Mouse (Mus musculus) kidney, embryonic 16.5 days (tissue): ENCODE measurements around the gene Arf3. TPM values are rescaled to one million over a fixed set of nuclear protein-coding genes. Genes with fewer than 3 reads are reported as not detected.

ENCODE experiments used
- ATAC-seq: fragments of 200-750 bp; cut with Nextera tagmentation; 2 replicates; pipeline ENCODE4 v1.8.0; 2017; ENCODE audit warnings: moderate TSS enrichment; ENCODE audit not compliant: low FRiP score, low TSS enrichment
- H3K27ac ChIP-seq: fragments of 300-500 bp; sonication (generic); 2 replicates; pipeline ENCODE4 v1.5.1; 2014; ENCODE audit warnings: low read length
- H3K27me3 ChIP-seq: fragments of 300-500 bp; sonication (generic); 2 replicates; pipeline ENCODE4 v1.6.1; 2014; ENCODE audit warnings: low read length, control low read depth, mixed read lengths; ENCODE audit not compliant: insufficient read depth
- H3K36me3 ChIP-seq: fragments of 300-500 bp; sonication (generic); 2 replicates; pipeline ENCODE4 v1.6.1; 2014; ENCODE audit warnings: low read length, control low read depth, mixed read lengths; ENCODE audit not compliant: insufficient read depth
- H3K4me1 ChIP-seq: fragments of 300-500 bp; sonication (generic); 2 replicates; pipeline ENCODE4 v1.6.1; 2014; ENCODE audit warnings: low read length, control low read depth, mixed read lengths; ENCODE audit not compliant: insufficient read depth
- H3K4me2 ChIP-seq: fragments of 300-500 bp; sonication (generic); replicated peaks from 2 replicates; pipeline ENCODE4 v1.6.1; 2014; ENCODE audit warnings: low read depth, low read length
- H3K4me3 ChIP-seq: fragments of 300-500 bp; sonication (generic); 2 replicates; pipeline ENCODE4 v1.5.1; 2014; ENCODE audit warnings: mild to moderate bottlenecking, low read length
- H3K9ac ChIP-seq: fragments of 300-500 bp; sonication (generic); replicated peaks from 2 replicates; pipeline ENCODE4 v1.6.1; 2014; ENCODE audit warnings: low read length
- H3K9me3 ChIP-seq: fragments of 300-500 bp; sonication (generic); 2 replicates; pipeline ENCODE4 v1.6.1; 2016; ENCODE audit warnings: low read length, control low read depth
- WGBS: fragments of 180-500 bp; shearing (Covaris S2); extraction: QIAGEN DNeasy Blood & Tissue Kit; methylation state at CpG from one replicate; pipeline ENCODE4 v1.1.7; 2014; 5-methylcytosine and 5-hydroxymethylcytosine counted together
- polyA plus RNA-seq: library from polyadenylated mRNA; unstranded; fragments of >200 nt; fragmentation: Nextera tagmentation; extraction: Ambion mirVana; gene quantifications from 2 replicates; pipeline ENCODE4 v1.2.1, GENCODE M21; 2015

Arf3 gene
- polyA plus RNA-seq, 1 experiment from 2014 or later, result 56.3 TPM

DNA sequence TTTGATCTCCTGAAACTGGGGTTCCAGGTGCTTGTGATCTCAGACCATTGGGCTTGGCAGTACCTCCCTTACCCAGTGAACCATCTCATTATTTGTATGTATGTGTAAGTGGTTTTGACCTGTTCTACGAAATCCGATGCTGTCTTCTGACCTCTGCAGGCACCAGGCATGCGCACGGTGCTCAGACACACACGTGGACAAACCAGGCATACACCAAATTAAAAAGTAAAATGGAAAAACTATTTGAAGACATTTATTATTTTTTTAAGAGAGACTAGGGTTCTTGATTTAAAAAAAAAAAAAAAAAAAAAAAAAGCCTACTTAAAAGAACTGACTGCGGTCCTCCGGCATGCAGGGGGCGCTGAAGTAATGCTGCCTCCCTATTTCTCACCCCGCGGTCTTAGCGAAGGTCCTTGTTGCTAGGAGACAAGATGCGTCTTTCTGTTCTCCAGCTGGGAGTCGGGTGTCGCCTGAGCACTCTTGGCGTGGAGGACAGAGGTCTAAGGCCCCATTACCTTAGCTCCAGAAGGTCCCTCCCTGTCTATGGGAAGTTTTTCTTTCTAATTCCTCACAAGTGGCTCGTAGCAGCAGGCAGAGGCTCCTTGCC lies 55.1 kb downstream of the Arf3 start, which contains the start of gene Ccdc65:
Ccdc65 (plus strand) TSS at position 442 of the 607 bp plus-strand sequence.
- WGBS, result 15% methylated on average over 16 of the region's 16 CpGs
- H3K36me3 ChIP-seq, result no peaks in the 10 kb centered on the region
- H3K4me3 ChIP-seq, result peak within 1 kb of the TSS; percentile 48
- no peaks in the 10 kb centered on the region for H3K9me3 ChIP-seq
- H3K27me3 ChIP-seq, result peaks cover 11% of the 10 kb centered on the region
- H3K27ac ChIP-seq, result no peak within 1 kb of the TSS
- H3K4me2 ChIP-seq, result peak within 1 kb of the TSS; percentile 68
- H3K9ac ChIP-seq, result peak within 1 kb of the TSS; percentile 61
- ATAC-seq, result peak; percentile 85
- H3K4me1 ChIP-seq, result peaks cover 5% of the 10 kb centered on the region; the same call in 1 of the 2 replicates

DNA sequence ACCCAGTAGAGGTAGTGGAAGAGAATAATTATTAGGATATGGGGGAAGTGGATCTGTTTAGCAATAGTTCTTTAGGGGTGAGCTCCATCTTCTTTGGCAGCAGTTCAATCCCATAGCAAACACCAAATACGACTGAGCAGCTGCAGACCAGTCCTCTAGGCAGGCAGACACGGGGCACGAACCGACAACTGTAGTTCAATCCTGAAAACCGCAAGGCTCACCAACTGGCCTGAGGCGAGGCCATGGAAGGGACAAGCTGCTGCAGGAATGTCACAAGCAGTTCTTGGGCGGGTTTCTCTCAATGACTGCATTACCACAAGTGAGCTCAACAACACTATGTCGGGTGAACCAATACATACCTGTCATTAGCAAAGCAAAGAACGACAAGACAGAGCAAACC lies 58.7 kb downstream of the Arf3 start:
- H3K4me3 ChIP-seq, result no peak overlapping the region
- peaks cover 36% of the 10 kb centered on the region for H3K27me3 ChIP-seq
- H3K4me2 ChIP-seq, result no peak overlapping the region
- no peaks in the 10 kb centered on the region for H3K9me3 ChIP-seq
- H3K36me3 ChIP-seq, result no peaks in the 10 kb centered on the region
- H3K9ac ChIP-seq, result no peak overlapping the region
- WGBS, result 62% methylated on average over 9 of the region's 9 CpGs
- H3K4me1 ChIP-seq, result peaks cover 10% of the 10 kb centered on the region; the same call in 1 of the 2 replicates
- no peak overlapping the region for H3K27ac ChIP-seq
- no peak for ATAC-seq

DNA sequence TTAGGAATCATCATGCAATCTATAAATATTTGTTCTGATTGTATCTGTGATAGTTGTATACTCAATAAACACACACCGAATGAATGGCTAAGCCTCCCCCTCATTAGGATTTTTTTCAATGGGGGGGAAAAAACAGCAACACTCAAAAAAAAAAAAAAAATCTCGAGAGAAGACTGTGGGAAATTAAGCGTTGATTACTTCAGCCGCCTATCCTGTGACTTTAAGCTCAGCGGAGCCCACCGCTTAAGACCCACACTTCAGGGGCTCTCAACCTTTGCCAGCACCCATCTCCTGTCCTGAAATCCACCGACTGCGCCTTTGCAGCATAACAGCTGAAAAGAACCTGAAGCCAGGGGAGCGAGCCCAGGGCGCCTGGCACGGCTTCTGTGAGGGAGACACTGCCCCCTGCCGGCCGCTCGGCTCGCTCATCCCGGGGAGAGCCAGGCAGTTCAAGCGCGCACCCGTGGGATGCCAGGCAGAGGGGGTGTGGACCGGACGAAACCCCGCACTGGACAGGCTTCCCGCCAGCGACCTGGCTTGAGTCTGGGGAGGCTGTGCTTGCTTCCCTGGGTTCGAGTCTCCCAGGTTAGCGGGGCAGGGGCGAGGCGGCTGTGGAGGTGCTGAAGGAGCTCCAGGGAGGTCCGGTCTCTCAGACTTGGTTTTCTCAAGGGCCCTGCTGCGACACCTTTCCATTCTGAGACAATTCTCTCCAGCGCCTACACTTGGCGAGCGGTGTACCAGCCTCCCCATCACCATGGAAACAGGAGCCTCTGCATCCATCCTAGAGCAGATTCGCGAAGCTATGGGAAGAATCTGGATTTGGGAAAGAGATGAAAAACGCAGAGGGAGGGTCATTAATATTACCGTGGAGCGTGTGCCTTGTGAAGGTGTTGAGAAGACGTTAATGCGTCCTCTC lies 63.6 kb downstream of the Arf3 start:
- Histone ChIP-seq H3K4me1 (0 out of 2 replicates have a peak, but pooled peaks cover 12% of the 10 kb centered on the region), H3K4me2 (peak overlapping the region; percentile 61), H3K27ac (no peak overlapping the region), H3K9ac (0 out of 2 replicates have a peak overlapping the region, but pooled peaks have one; percentile 31), H3K4me3 (peak overlapping the region; percentile 36), H3K9me3 (no peaks in the 10 kb centered on the region), H3K27me3 (peaks cover 38% of the 10 kb centered on the region), H3K36me3 (no peaks in the 10 kb centered on the region)
- 5% methylated on average over 40 of the region's 40 CpGs for WGBS
- ATAC-seq, result peak; percentile 77

DNA sequence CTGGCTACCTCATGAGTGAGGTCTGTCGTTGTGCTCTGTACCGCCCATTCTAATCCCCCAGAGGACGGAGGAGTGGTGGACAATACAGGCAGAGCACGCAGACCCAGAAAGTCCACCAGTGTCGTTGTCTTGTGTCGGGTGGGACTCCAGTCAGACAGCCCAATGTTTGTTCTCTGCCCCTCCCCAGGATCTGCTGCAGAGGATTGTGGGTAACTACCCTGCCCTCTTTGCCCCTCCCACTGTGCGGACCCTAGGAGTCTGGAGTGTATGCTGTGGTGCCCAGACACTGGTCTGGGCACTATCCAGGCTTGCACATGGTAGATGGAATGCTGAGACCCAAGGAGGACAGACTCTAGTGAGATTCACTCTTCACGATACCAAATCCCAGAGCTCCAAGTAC lies 66.8 kb downstream of the Arf3 start:
- Histone ChIP-seq H3K36me3 (no peaks in the 10 kb centered on the region), H3K27ac (no peak overlapping the region), H3K9ac (no peak overlapping the region), H3K4me3 (no peak overlapping the region), H3K27me3 (peaks cover 20% of the 10 kb centered on the region), H3K4me1 (peaks cover 24% of the 10 kb centered on the region), H3K9me3 (no peaks in the 10 kb centered on the region), H3K4me2 (no peak overlapping the region)
- no peak for ATAC-seq
- WGBS, result 50% methylated on average over 8 of the region's 8 CpGs

DNA sequence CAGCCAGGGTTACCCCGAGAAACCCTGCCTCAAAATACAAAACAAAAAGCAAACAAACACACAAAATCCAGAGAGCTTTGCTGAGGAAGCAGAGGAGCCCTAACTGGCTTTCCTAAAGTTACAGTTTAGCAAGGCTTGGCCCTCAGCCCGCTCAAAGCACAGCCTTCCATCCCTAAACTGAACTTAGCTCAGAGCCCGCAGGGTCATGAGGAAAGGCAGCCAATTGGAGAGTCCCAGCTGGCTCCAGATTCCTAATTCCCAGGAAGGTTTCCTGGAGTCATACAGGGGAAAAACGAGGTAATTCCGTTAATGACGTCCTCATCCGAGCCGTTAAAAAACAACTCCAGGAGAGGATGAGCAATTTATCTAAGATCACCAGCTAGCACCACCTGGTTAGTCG lies 67.3 kb downstream of the Arf3 start:
- no peak overlapping the region for H3K4me2 ChIP-seq
- no peak overlapping the region for H3K4me3 ChIP-seq
- peaks cover 24% of the 10 kb centered on the region for H3K4me1 ChIP-seq
- no peaks in the 10 kb centered on the region for H3K9me3 ChIP-seq
- H3K9ac ChIP-seq, result 0 out of 2 replicates have a peak overlapping the region, but pooled peaks have one; percentile 8
- no peaks in the 10 kb centered on the region for H3K36me3 ChIP-seq
- 33% methylated on average over 9 of the region's 9 CpGs for WGBS
- H3K27me3 ChIP-seq, result peaks cover 15% of the 10 kb centered on the region
- H3K27ac ChIP-seq, result no peak overlapping the region
- no peak for ATAC-seq

DNA sequence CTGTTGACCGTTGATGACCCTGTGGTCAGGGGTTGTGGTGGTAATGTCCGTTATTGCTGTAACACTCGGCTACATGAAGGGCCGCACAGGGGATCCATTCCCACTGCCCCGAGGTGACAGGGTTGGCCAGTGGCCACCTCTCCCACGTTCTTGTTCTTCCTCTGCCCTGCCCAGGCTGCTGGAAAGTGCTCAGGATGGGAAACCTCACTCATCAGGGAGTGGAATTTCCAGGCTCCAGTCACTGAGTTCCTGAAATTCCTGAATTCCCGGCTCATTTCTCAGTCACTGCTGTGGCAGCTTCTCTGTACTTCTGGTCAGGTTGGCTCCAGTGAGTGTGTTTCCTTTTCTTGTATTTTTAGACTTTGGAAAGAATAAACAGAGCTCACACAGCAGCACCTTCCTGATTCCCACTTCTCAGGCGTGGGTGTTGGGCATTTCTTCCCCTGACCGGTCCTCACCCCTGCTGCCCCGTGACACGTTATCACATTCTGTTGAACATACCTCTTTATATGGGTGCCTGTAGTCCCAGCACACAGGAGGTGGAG lies 70.8 kb downstream of the Arf3 start:
- Histone ChIP-seq H3K9me3 (no peaks in the 10 kb centered on the region), H3K36me3 (no peaks in the 10 kb centered on the region), H3K4me3 (no peak overlapping the region), H3K9ac (no peak overlapping the region), H3K27ac (peak overlapping the region; percentile 67; the same call in 1 of the 2 replicates), H3K27me3 (no peaks in the 10 kb centered on the region), H3K4me1 (peaks cover 17% of the 10 kb centered on the region), H3K4me2 (no peak overlapping the region)
- peak; percentile 71 for ATAC-seq
- WGBS, result 27% methylated on average over 11 of the region's 11 CpGs

DNA sequence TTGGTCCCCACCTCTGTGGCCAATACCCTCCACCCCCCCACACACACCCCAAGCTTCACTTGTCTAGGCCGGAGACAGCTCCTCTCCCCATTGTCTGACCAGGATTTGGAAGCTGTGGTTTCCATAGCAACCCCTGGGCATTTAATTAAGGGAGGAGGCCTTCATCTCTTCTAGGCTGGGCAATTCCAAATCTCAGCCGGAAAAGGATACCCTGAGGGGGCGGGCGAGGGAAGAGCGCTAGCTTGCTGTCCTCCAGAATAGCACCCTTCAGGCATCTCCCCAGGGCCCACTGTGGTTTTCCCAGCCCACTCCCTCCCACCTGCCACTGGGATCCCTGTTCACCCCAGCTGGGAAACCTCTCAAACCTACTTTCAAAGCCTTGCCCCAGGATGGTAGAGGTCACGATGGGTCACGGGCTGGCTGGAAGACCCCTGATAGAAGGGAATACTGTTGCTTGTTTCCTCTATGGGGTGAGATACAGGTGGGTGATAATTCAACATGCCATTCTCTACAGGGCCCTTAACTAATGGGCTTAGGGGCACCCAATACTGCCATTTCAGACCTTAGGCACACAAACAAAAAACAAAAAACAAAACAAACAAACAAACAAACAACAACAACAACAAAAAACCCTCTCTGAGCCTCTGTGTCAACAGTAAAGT lies 71.4 kb downstream of the Arf3 start:
- Histone ChIP-seq H3K9me3 (no peaks in the 10 kb centered on the region), H3K9ac (no peak overlapping the region), H3K36me3 (no peaks in the 10 kb centered on the region), H3K27ac (no peak overlapping the region), H3K27me3 (no peaks in the 10 kb centered on the region), H3K4me1 (peaks cover 17% of the 10 kb centered on the region), H3K4me2 (no peak overlapping the region), H3K4me3 (no peak overlapping the region)
- ATAC-seq, result no peak
- WGBS, result 38% methylated on average over 7 of the region's 7 CpGs

DNA sequence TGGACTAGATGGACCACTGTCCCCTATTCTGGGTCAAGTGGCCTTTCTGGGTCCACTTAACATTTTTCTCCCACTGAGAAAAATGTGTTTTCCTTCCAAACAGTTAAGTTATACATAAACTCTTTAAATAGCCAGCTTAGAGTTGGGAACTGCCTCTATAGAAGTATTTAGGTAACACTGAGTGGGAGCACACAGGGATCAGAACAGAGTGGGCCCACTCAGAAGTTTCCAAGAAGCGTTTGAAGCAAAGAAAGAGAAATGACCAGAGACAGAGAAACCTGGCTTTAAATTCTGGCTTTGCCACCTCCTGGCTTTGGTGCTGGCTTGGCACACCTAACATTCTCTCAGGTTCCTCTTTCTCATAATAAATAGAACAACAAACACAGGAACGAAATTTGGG lies 73.3 kb downstream of the Arf3 start:
- no peaks in the 10 kb centered on the region for H3K27me3 ChIP-seq
- H3K9ac ChIP-seq, result no peak overlapping the region
- H3K9me3 ChIP-seq, result no peaks in the 10 kb centered on the region
- H3K4me3 ChIP-seq, result no peak overlapping the region
- no peak overlapping the region for H3K27ac ChIP-seq
- ATAC-seq, result no peak
- WGBS, result 77% methylated on average over 2 of the region's 2 CpGs
- no peaks in the 10 kb centered on the region for H3K36me3 ChIP-seq
- H3K4me2 ChIP-seq, result no peak overlapping the region
- peaks cover 13% of the 10 kb centered on the region for H3K4me1 ChIP-seq
